Comparison of ENCODE assay signal across 19 mouse cellular contexts in the genomic region with DNA sequence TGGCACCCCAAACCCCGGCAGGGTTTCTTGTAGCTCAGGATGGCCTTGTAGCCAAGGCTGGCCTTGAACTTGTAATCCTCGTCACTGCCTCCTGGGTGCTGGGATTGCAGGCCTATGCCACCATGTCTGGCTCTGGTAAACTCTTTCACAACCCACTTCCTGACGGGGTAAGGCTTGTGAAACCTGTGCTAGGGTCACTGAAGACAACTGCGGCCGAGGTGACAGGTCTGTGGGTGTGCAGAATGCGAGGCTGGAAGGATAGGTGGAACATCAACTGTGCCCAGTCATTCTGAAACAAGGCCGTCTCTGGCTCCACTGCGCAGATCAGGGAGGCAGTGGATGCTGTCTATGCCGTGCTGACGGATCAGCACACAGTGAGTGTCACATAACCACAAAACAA. TPM values are rescaled to one million over a fixed set of nuclear protein-coding genes. Genes with fewer than 3 reads are reported as not detected.
DNase-seq lines count a peak whose midpoint lies in the region; ATAC-seq lines count a peak whose summit lies in the region.
"Had no signal": no experiment of that assay in that cellular context is flagged by ENCODE, and none has a peak within 500 bp of the region (broad histone marks: within the 10 kb centered on the region; RNA-seq: fewer than 3 reads in every experiment).

No protein-coding gene starts in this region.

- H3K27me3 ChIP-seq in kidney, embryonic 14.5 days (ENCODE audit: control insufficient read depth, insufficient read depth, low read length): no peaks in the 10 kb centered on the region

- intact Hi-C loops in gastrocnemius, postnatal 14 days (cut with DNase I; ENCODE audit: low total_unique reads): loop anchor here (2.0 kb wide), 1 partner anchor 60 kb away; no protein-coding TSS in a partner anchor

- no peak overlapping the region for H3K4me3 ChIP-seq in kidney, embryonic 14.5 days (ENCODE audit: low read length)
- H3K4me3 ChIP-seq: forebrain, embryonic 10.5 days had no signal

- no peak overlapping the region for H3K27ac ChIP-seq in kidney, embryonic 14.5 days (ENCODE audit: low read depth, low read length)
- H3K27ac ChIP-seq: forebrain, embryonic 10.5 days; stomach, postnatal 0 days had no signal

- H3K9me3 ChIP-seq in kidney, embryonic 14.5 days (ENCODE audit: control insufficient read depth, low read length): no peaks in the 10 kb centered on the region
- H3K9me3 ChIP-seq: forebrain, embryonic 10.5 days had no signal

- no peak overlapping the region for H3K4me2 ChIP-seq in kidney, embryonic 14.5 days (replicated peaks; ENCODE audit: low read depth, low read length)
- H3K4me2 ChIP-seq: heart, embryonic 11.5 days had no signal

- 93% methylated on average over 10 of the region's 10 CpGs for WGBS in kidney, embryonic 14.5 days

- ATAC-seq in kidney, embryonic 14.5 days (ENCODE audit: low FRiP score, low TSS enrichment): no peak
- peak; percentile 57 for ATAC-seq in inflammation-experienced regulatory T-cells, adult 6 months
- ATAC-seq: intestine, embryonic 16.5 days had no signal

- peaks cover 25% of the 10 kb centered on the region for H3K4me1 ChIP-seq in kidney, embryonic 14.5 days (ENCODE audit: control insufficient read depth, insufficient read depth, low read length)

- DNase-seq in kidney, adult 9 months: peak; percentile 14
- DNase-seq in 416B (ENCODE audit: low read depth): peak; percentile 72
- peak; percentile 89 for DNase-seq in CD4-positive helper T cell, adult 2 months (ENCODE audit: low read depth, low spot score)
- DNase-seq in gastrocnemius, postnatal 14 days: no peak
- no peak for DNase-seq in frontal cortex, postnatal 25 days (ENCODE audit: low spot score in 2 of 2)
- no peak for DNase-seq in lung, postnatal 36 days
- DNase-seq: cerebellum, adult 8-10 months; heart, postnatal 4 days; lung, postnatal 14 days; midbrain, embryonic 14.5 days had no signal

- H3K36me3 ChIP-seq in kidney, embryonic 14.5 days (ENCODE audit: control insufficient read depth, insufficient read depth, low read length): peaks cover 40% of the 10 kb centered on the region

- H3K9ac ChIP-seq in kidney, embryonic 14.5 days (ENCODE audit: low read depth, low read length): no peak overlapping the region

RNA-seq across cellular contexts. Expression of gene Atp6v1g2, which starts 2.4 kb away (rescaled TPM):
- polyA plus RNA-seq in kidney, embryonic 14.5 days (2014; fragmentation: Nextera tagmentation; extraction: Ambion mirVana): 5.3 and 6.4 TPM in 2 replicates
- 1 to 10 TPM; 4.6 to 7.2 (median 5.9) TPM for polyA plus RNA-seq in inflammation-experienced regulatory T-cells, adult 6 months (2017; shearing (Covaris generic))
- total RNA-seq in gastrocnemius, postnatal 14 days (2021): 1 to 10 TPM; 2.3 to 2.7 TPM

RNA-seq across cellular contexts. Expression of gene Nfkbil1, which starts 4.6 kb away (rescaled TPM):
- polyA plus RNA-seq in kidney, embryonic 14.5 days (2014; fragmentation: Nextera tagmentation; extraction: Ambion mirVana): 3.3 and 6.0 TPM in 2 replicates
- polyA plus RNA-seq in inflammation-experienced regulatory T-cells, adult 6 months (2017; shearing (Covaris generic)): 1 to 10 TPM; 1.7 to 3.3 (median 1.9) TPM
- total RNA-seq in gastrocnemius, postnatal 14 days (2021): 1 to 10 TPM; 7.6 to 7.9 TPM

RNA-seq across cellular contexts. Expression of gene Gm16181, which starts 10.4 kb away (rescaled TPM):
- 0.89 TPM in 1 of 2 replicates, not detected in the other for polyA plus RNA-seq in kidney, embryonic 14.5 days (2014; fragmentation: Nextera tagmentation; extraction: Ambion mirVana)
- polyA plus RNA-seq in inflammation-experienced regulatory T-cells, adult 6 months (2017; shearing (Covaris generic)): under 1 TPM in 2 of 3 experiments, not detected in 1; 0.67 to 0.68 TPM
- not detected for total RNA-seq in gastrocnemius, postnatal 14 days (2021)
- total RNA-seq: layer of hippocampus, postnatal 14 days had no signal
- polyA plus RNA-seq: embryonic facial prominence, embryonic 11.5 days; forebrain, embryonic 10.5 days; limb, embryonic 11.5 days; midbrain, embryonic 14.5 days had no signal

RNA-seq across cellular contexts. Expression of gene Ddx39b, which starts 10.5 kb away (rescaled TPM):
- 525 and 616 TPM in 2 replicates for polyA plus RNA-seq in kidney, embryonic 14.5 days (2014; fragmentation: Nextera tagmentation; extraction: Ambion mirVana)
- 100 to 1,000 TPM; 194 to 276 (median 261) TPM for polyA plus RNA-seq in inflammation-experienced regulatory T-cells, adult 6 months (2017; shearing (Covaris generic))
- total RNA-seq in gastrocnemius, postnatal 14 days (2021): 100 to 1,000 TPM in 1 of 2 experiments, 10 to 100 TPM in 1; 85.3 to 103 TPM

RNA-seq across cellular contexts. Expression of gene Lta, which starts 25.9 kb away (rescaled TPM):
- polyA plus RNA-seq in kidney, embryonic 14.5 days (2014; fragmentation: Nextera tagmentation; extraction: Ambion mirVana): 0.14 TPM in 1 of 2 replicates, not detected in the other
- polyA plus RNA-seq in inflammation-experienced regulatory T-cells, adult 6 months (2017; shearing (Covaris generic)): 100 to 1,000 TPM in 1 of 3 experiments, 10 to 100 TPM in 2; 34.4 to 113 (median 95.2) TPM
- total RNA-seq in gastrocnemius, postnatal 14 days (2021): under 1 TPM; 0.42 to 0.78 TPM
- polyA plus RNA-seq: embryonic facial prominence, embryonic 11.5 days; forebrain, embryonic 10.5 days; heart, embryonic 11.5 days had no signal

Comparison
In these comparisons a context has a peak if more than half of its experiments do, and no peak if none do; other contexts are left out.
1. DNase-seq: peak in kidney, adult 9 months (single experiment), 416B (single experiment) and CD4-positive helper T cell, adult 2 months (single experiment); none in gastrocnemius, postnatal 14 days (single experiment), frontal cortex, postnatal 25 days (0 of 2) and lung, postnatal 36 days (single experiment).